Mouse (Mus musculus) megakaryocyte, adult 5-6 weeks (primary cell): ENCODE data around the gene Entpd5. TPM values are rescaled to one million over a fixed set of nuclear protein-coding genes. Genes with fewer than 3 reads are reported as not detected.

Source experiments
- ATAC-seq: 2 replicates; pipeline ENCODE4 v1.8.0; 2016; ENCODE audit warnings: mild to moderate bottlenecking, inconsistent platforms; ENCODE audit not compliant: poor library complexity, severe bottlenecking
- total RNA-seq, 2 experiments: library from RNA; stranded (forward) in 1 of 2; stranded (reverse) in 1 of 2; fragments of 153-499, 151-499 nt in 1 of 2; fragments of 221-1000, 200-1000 nt in 1 of 2; gene quantifications; 2 replicates each; pipeline versions ENCODE4 v1.2.3 to v1.2.4; 2015 to 2017

The Entpd5 gene
- total RNA-seq, 2 experiments from 2014 or later, result 8.8 to 10.5 TPM

DNA sequence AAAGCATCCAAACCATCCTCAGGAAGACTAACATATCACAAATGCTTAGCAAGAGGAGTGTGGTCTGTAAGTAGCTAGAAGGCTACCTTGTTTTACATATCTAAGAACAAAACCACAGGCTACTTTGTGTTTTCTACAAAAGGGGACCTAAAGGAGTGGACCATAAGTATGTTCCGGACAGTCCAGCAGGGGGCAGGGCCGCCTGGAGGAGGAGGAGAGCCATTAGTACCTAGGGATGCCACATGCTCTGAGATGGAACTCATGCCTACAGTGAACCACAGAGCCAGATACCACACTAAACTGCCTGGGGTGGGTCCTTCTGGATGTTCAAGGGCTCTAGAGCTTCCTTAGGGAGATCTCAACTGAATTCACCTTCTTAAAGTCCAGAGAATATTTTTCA lies 61.6 kb downstream of the Entpd5 start:
- peak; percentile 66; the same call in 1 of the 2 replicates for ATAC-seq

DNA sequence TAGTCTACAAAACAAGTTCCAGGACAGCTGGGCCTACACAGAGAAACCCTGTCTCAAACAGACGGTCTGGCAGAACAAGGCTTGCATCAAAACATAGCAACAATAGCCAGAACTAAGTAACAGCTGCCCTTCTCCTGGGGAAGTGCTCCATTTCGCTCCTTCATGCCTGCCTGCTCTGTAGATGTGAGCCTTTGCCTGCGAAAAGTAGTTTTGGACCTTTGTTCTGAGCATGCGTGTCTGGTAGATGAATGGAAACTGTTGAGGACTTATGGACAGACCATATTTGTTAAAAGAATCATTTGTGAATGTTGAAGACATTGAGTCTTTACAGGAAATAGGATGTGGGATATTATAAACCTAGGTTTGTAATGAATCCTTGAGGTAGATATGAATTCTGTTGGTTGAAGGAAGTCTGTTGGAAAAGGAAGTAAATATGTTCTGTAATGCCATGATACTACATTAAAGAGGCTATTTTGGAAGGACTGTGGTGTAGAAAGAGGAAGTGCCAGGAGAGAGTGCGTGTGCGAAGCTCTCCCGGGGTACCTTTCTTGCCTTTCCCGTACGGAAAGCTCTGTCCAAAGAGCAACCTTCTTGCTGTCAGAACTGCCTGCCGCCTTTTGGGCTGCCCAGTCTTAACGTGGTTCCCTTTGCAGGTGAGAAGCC lies 71.7 kb downstream of the Entpd5 start:
- peak; percentile 87 for ATAC-seq

DNA sequence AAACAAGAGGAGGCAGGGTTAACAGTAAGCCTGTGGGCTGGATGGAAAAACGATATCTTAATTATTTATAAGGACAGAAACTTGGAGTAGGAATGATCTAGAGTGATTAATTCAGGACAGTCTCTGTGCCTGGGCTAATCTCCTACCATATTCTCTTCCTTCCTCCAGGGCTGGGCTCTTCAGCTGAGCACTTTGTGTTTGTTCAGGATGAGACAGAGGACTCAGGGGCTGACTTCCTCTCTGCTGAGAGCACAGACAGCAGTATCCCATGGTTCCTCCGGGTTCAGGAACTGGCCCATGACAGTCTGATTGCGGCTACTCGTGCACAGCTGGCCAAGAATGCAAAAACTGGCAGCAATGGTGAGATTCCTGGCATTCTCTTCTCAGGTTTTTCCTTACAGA lies 81.7 kb downstream of the Entpd5 start:
- ATAC-seq, result no peak

Other genes with a start within 250 kb of the Entpd5 start
- gene Elmsan1, start 190.1 kb downstream of the Entpd5 start, total RNA-seq (2015), result 24.6 and 27.0 TPM in 2 replicates
- 17.0 and 25.0 TPM in 2 replicates for gene Elmsan1, start 190.1 kb downstream of the Entpd5 start, total RNA-seq (2017)
- gene Ptgr2, start 123.8 kb downstream of the Entpd5 start, total RNA-seq (2015), result 14.3 and 18.9 TPM in 2 replicates
- 52.4 and 52.9 TPM in 2 replicates for gene Ptgr2, start 123.8 kb downstream of the Entpd5 start, total RNA-seq (2017)
- 37.7 and 43.1 TPM in 2 replicates for gene Zfp410, start 92.2 kb downstream of the Entpd5 start, total RNA-seq (2015)
- 25.3 and 32.6 TPM in 2 replicates for gene Zfp410, start 92.2 kb downstream of the Entpd5 start, total RNA-seq (2017)
- 10.1 and 10.4 TPM in 2 replicates for gene Coq6, start 47.4 kb downstream of the Entpd5 start, total RNA-seq (2015)
- gene Coq6, start 47.4 kb downstream of the Entpd5 start, total RNA-seq (2017), result 5.7 and 7.9 TPM in 2 replicates
- gene Fam161b, start 47.2 kb downstream of the Entpd5 start, total RNA-seq (2015), result 0.48 and 0.58 TPM in 2 replicates
- 0.40 and 1.1 TPM in 2 replicates for gene Fam161b, start 47.2 kb downstream of the Entpd5 start, total RNA-seq (2017)
- 0.36 and 1.1 TPM in 2 replicates for gene Bbof1, start within 50 bp of the Entpd5 start, total RNA-seq (2015)
- 1.5 and 2.3 TPM in 2 replicates for gene Bbof1, start within 50 bp of the Entpd5 start, total RNA-seq (2017)
- 27.5 and 30.5 TPM in 2 replicates for gene Rnf113a2, start 8.2 kb upstream of the Entpd5 start, total RNA-seq (2015)
- gene Rnf113a2, start 8.2 kb upstream of the Entpd5 start, total RNA-seq (2017), result 31.2 and 32.2 TPM in 2 replicates
- 8.6 and 9.3 TPM in 2 replicates for gene Aldh6a1, start 42.0 kb upstream of the Entpd5 start, total RNA-seq (2015)
- 4.3 and 5.9 TPM in 2 replicates for gene Aldh6a1, start 42.0 kb upstream of the Entpd5 start, total RNA-seq (2017)
- 12.5 and 14.9 TPM in 2 replicates for gene Lin52, start 42.4 kb upstream of the Entpd5 start, total RNA-seq (2015)
- 10.7 and 21.3 TPM in 2 replicates for gene Lin52, start 42.4 kb upstream of the Entpd5 start, total RNA-seq (2017)
- not detected in 2 replicates for gene Vsx2, start 160.7 kb upstream of the Entpd5 start, total RNA-seq (2015)
- gene Vsx2, start 160.7 kb upstream of the Entpd5 start, total RNA-seq (2017), result not detected in 2 replicates
- gene Abcd4, start 208.4 kb upstream of the Entpd5 start, total RNA-seq (2015), result 3.1 and 4.7 TPM in 2 replicates
- gene Abcd4, start 208.4 kb upstream of the Entpd5 start, total RNA-seq (2017), result 4.5 TPM in 2 replicates
- gene Vrtn, start 232.0 kb upstream of the Entpd5 start, total RNA-seq (2015), result not detected in 2 replicates
- gene Vrtn, start 232.0 kb upstream of the Entpd5 start, total RNA-seq (2017), result not detected in 2 replicates